17 mouse cellular contexts compared by ENCODE assay signal in genomic region chr5:115917960-115918359, GRCm38 (mm10).
"Had no signal": no experiment of that assay in that cellular context is flagged by ENCODE, and none has a peak within 500 bp of the region (broad histone marks: within the 10 kb centered on the region; RNA-seq: fewer than 3 reads in every experiment).

No protein-coding gene starts in this region.

- DNase-seq: kidney, adult 2 months; kidney, postnatal 10 days; kidney, postnatal 36 days; lung, adult 18-20 months; lung, postnatal 10 days; lung, postnatal 4 days; midbrain, embryonic 14.5 days; right cerebral cortex, adult 18-20 months; right cerebral cortex, postnatal 14 days; right cerebral cortex, postnatal 4 days; thymus, postnatal 36 days had no signal

- H3K4me1 ChIP-seq: lung, embryonic 15.5 days had no signal

- H3K4me3 ChIP-seq: kidney, embryonic 15.5 days; left cerebral cortex, adult 2 months; lung, embryonic 15.5 days had no signal

- ATAC-seq: intestine, postnatal 0 days had no signal

- H3K9me3 ChIP-seq: kidney, embryonic 15.5 days; lung, embryonic 15.5 days had no signal

- H3K27ac ChIP-seq: kidney, embryonic 15.5 days; left cerebral cortex, adult 2 months; lung, embryonic 15.5 days; stomach, postnatal 0 days had no signal

- H3K9ac ChIP-seq: kidney, embryonic 15.5 days; lung, embryonic 15.5 days had no signal

- H3K27me3 ChIP-seq: kidney, embryonic 15.5 days; lung, embryonic 15.5 days had no signal

- H3K36me3 ChIP-seq: kidney, embryonic 15.5 days; lung, embryonic 15.5 days had no signal

- H3K4me2 ChIP-seq: kidney, embryonic 15.5 days; lung, embryonic 15.5 days; midbrain, embryonic 11.5 days had no signal
